Mouse (Mus musculus) erythroblast, embryonic 14.5 days (primary cell): ENCODE data around the gene Atp6v0a4.

Experiments
- GATA1 ChIP-seq: IDR thresholded peaks from 2 replicates; pipeline ENCODE4 v1.6.1; 2012; ENCODE audit warnings: low read length, inconsistent platforms, mixed read lengths
- TAL1 ChIP-seq: IDR thresholded peaks from 3 replicates; pipeline ENCODE4 v1.6.1; 2012; ENCODE audit warnings: low read length, inconsistent platforms, mixed read lengths

- TF ChIP-seq GATA1 (no peak), TAL1 (no peak)
These were observed 65.6 kb downstream of the Atp6v0a4 start for GRCm38 (mm10) chr6:38058805-38059204.
